Mouse (Mus musculus) left cerebral cortex, adult 18-20 months (tissue): ENCODE results near the gene Nat8f6. TPM values are rescaled to one million over a fixed set of nuclear protein-coding genes. Genes with fewer than 3 reads are reported as not detected.

Experiments used
- microRNA-seq, 2 experiments: library from miRNA; unstranded; fragments of <30 nt; microRNA quantifications; one replicate each; pipeline ENCODE4 v1.2.0; 2021
- total RNA-seq, 2 experiments: library from RNA; stranded (reverse); gene quantifications; 2 replicates each; pipeline ENCODE4 v1.2.3; 2021

Nat8f6 gene
- total RNA-seq, 2 experiments from 2014 or later: 1.1 to 1.6 TPM

Small RNA genes lying within 50 kb of the gene (microRNA-seq; reads per million reads assigned to microRNA genes)
- 0 reads per million in 2 experiments for gene Mir6375

Other genes starting within 250 kb of the Nat8f6 start
- 1 to 10 TPM; 8.5 to 9.4 TPM for gene Alms1, start 233.4 kb downstream of the Nat8f6 start, total RNA-seq
- gene Nat8f7, start 107.7 kb downstream of the Nat8f6 start, total RNA-seq: 1 to 10 TPM; 4.5 TPM
- gene Nat8f3, start 55.2 kb downstream of the Nat8f6 start, total RNA-seq: 1 to 10 TPM; 3.3 to 4.1 TPM
- gene Nat8f5, start within 50 bp of the Nat8f6 start, total RNA-seq: 1 to 10 TPM; 7.4 to 8.2 TPM
- 1 to 10 TPM; 3.2 to 4.4 TPM for gene Nat8, start 11.1 kb upstream of the Nat8f6 start, total RNA-seq
- 1 to 10 TPM; 2.4 to 2.5 TPM for gene Nat8f2, start 48.2 kb upstream of the Nat8f6 start, total RNA-seq
- 1 to 10 TPM; 6.2 to 7.6 TPM for gene Nat8f4, start 83.9 kb upstream of the Nat8f6 start, total RNA-seq
- 10 to 100 TPM; 51.6 to 55.3 TPM for gene Tprkb, start 90.9 kb upstream of the Nat8f6 start, total RNA-seq
- gene Nat8f1, start 94.7 kb upstream of the Nat8f6 start, total RNA-seq: 10 to 100 TPM; 24.7 to 26.1 TPM
- gene Dusp11, start 140.7 kb upstream of the Nat8f6 start, total RNA-seq: 10 to 100 TPM; 66.0 to 70.4 TPM
- not detected for gene Figla, start 195.2 kb upstream of the Nat8f6 start, total RNA-seq
- 100 to 1,000 TPM; 199 to 218 TPM for gene Add2, start 207.7 kb upstream of the Nat8f6 start, total RNA-seq